Mouse (Mus musculus) 3T3-L1 (cell line): ENCODE data around the gene Slc39a11.

Experiments
- DNase-seq: peaks from one replicate; pipeline ENCODE4 v3.0.0-alpha.2; 2015; ENCODE audit warnings: low read depth, low spot score

Gene Slc39a11

GRCm38 (mm10) chr11:113510969-113511625 is 138.8 kb downstream of the Slc39a11 start:
- DNase-seq, result no peak

GRCm38 (mm10) chr11:113510249-113510648 is 139.6 kb downstream of the Slc39a11 start:
- DNase-seq, result no peak

- no peak for DNase-seq
Observed at GRCm38 (mm10) chr11:113507716-113508480, 142.0 kb downstream of the Slc39a11 start.

- no peak for DNase-seq
Observed at GRCm38 (mm10) chr11:113505551-113506160, 144.2 kb downstream of the Slc39a11 start.

- DNase-seq, result no peak
Observed at GRCm38 (mm10) chr11:113504459-113505062, 145.3 kb downstream of the Slc39a11 start.

- DNase-seq, result no peak
Observed at GRCm38 (mm10) chr11:113502968-113503367, 146.9 kb downstream of the Slc39a11 start.

- no peak for DNase-seq
Observed at GRCm38 (mm10) chr11:113500631-113501305, 149.1 kb downstream of the Slc39a11 start.

GRCm38 (mm10) chr11:113498889-113499288 is 151.0 kb downstream of the Slc39a11 start:
- peak; percentile 39 for DNase-seq

GRCm38 (mm10) chr11:113494021-113494546 is 155.8 kb downstream of the Slc39a11 start:
- no peak for DNase-seq

GRCm38 (mm10) chr11:113490530-113491520 is 159.1 kb downstream of the Slc39a11 start:
- DNase-seq, result peak; percentile 58

- no peak for DNase-seq
Observed at GRCm38 (mm10) chr11:113487603-113488335, 162.1 kb downstream of the Slc39a11 start.

GRCm38 (mm10) chr11:113484037-113484436 is 165.8 kb downstream of the Slc39a11 start:
- DNase-seq, result no peak

- no peak for DNase-seq
Observed at GRCm38 (mm10) chr11:113477550-113477949, 172.3 kb downstream of the Slc39a11 start.

- DNase-seq, result no peak
Observed at GRCm38 (mm10) chr11:113476720-113477119, 173.2 kb downstream of the Slc39a11 start.

- no peak for DNase-seq
Observed at GRCm38 (mm10) chr11:113475491-113475890, 174.4 kb downstream of the Slc39a11 start.

GRCm38 (mm10) chr11:113473998-113474534 is 175.8 kb downstream of the Slc39a11 start:
- no peak for DNase-seq

GRCm38 (mm10) chr11:113471936-113472335 is 177.9 kb downstream of the Slc39a11 start:
- DNase-seq, result no peak

GRCm38 (mm10) chr11:113469919-113470785 is 179.7 kb downstream of the Slc39a11 start:
- DNase-seq, result peak; percentile 85
